8 mouse cellular contexts compared by ENCODE assay signal in the genomic region with DNA sequence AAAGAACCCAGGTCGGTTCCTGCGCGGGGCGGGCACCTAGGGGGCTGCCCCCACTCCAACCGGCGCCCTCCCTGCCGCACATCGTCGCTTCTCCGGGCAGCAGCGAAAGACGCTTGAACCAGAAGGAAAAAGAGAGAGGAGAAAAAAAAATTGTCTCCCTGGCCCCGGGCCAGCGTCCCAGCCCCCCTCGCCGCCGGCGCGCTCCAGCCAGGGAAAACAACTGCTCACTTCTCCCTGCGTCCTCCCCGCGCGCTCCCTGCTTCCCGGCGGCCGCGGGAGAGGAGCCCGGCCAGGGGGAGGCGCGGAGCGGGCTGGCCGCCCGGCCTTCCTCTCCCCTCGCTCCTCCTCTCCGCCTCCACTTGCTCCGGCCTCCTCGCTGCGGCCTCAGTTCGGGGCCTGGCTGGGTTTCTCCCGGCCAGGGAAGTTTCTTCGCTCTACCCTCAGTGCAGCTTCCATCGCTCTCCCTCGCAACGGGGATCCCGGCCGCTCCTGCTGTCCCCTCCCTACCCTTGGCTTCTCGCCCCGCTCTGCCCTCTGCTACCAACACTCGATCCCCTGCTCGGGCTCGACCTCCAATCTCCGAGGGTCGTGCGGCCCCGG. TPM values are rescaled to one million over a fixed set of nuclear protein-coding genes. Genes with fewer than 3 reads are reported as not detected.
A peak's percentile ranks its signal among the peaks of the same experiment; 100 is the strongest.
DNase-seq lines count a peak whose midpoint lies in the region; ATAC-seq and TF ChIP-seq lines count a peak whose summit lies in the region.

No protein-coding gene starts in this region.

- H3K27ac ChIP-seq in lung, embryonic 16.5 days (ENCODE audit: low read length), result peak overlapping the region; percentile 100

- H3K36me3 ChIP-seq in lung, embryonic 16.5 days (ENCODE audit: control insufficient read depth, insufficient read depth, low read length), result 0 out of 2 replicates have a peak, but pooled peaks cover 2% of the 10 kb centered on the region

- peak overlapping the region; percentile 84 for H3K4me3 ChIP-seq in lung, embryonic 16.5 days (ENCODE audit: low read length)

- H3K4me2 ChIP-seq in lung, embryonic 16.5 days (ENCODE audit: low read depth, low read length), result peak overlapping the region; percentile 95

- under 1% methylated on average over 50 of the region's 55 CpGs for WGBS in lung, embryonic 16.5 days

- no peak for DNase-seq in Patski (ENCODE audit: low read depth, low spot score)
- DNase-seq in cerebellum, adult 8-10 months, result peak; percentile 81
- peak; percentile 72 to 79 for DNase-seq in frontal cortex, postnatal 10 days (ENCODE audit: low spot score in 2 of 2)
- peak; percentile 91 for DNase-seq in heart, postnatal 4 days
- DNase-seq in layer of hippocampus, adult 9-11 months, result peak; percentile 47
- DNase-seq in ovary, postnatal 36 days (ENCODE audit: low spot score), result peak; percentile 90
- no peak for DNase-seq in thymus, postnatal 0 days (ENCODE audit: low spot score)

- no peak for TF ChIP-seq CTCF in Patski (IDR thresholded peaks at IDR 0.05)

- ATAC-seq in Patski, result peak; percentile 27
- peak; percentile 84 for ATAC-seq in lung, embryonic 16.5 days (ENCODE audit: low read depth)

- no peaks in the 10 kb centered on the region for H3K9me3 ChIP-seq in lung, embryonic 16.5 days (ENCODE audit: control insufficient read depth, low read length)

- peak overlapping the region; percentile 85 for H3K9ac ChIP-seq in lung, embryonic 16.5 days (ENCODE audit: low read length)

- CTCF ChIA-PET in Patski (lab: Charles Lee), result interaction anchor here (1.3 to 2.7 kb wide), 3 partner anchors 13 to 31 kb away, joined by 5 to 17 read pairs (median 5); a partner anchor contains a TSS

- POLR2A ChIA-PET in Patski (lab: Charles Lee), result interaction anchor here (0.6 to 4.5 kb wide), 7 partner anchors 11 to 70 kb away, joined by 3 to 38 read pairs (median 5); a partner anchor contains a TSS

- in situ Hi-C loops in Patski (cut with MboI; ENCODE audit: low pct_unique_long_range_greater_than_20kb), result no loop called here

- no peaks in the 10 kb centered on the region for H3K27me3 ChIP-seq in Patski
- no peaks in the 10 kb centered on the region for H3K27me3 ChIP-seq in lung, embryonic 16.5 days (ENCODE audit: control insufficient read depth, insufficient read depth, low read depth, low read length)

- peaks cover 40% of the 10 kb centered on the region for H3K4me1 ChIP-seq in lung, embryonic 16.5 days (replicated peaks; ENCODE audit: control insufficient read depth, insufficient read depth, low read length)

RNA-seq across cellular contexts. Expression of a gene that starts 1.0 kb away (rescaled TPM):
- 747 TPM for polyA plus RNA-seq in Patski (2021)
- total RNA-seq in heart, postnatal 4 days (2021), result 10 to 100 TPM; 78.7 to 79.6 TPM
- polyA plus RNA-seq in lung, embryonic 16.5 days (2015; fragmentation: Nextera tagmentation; extraction: Ambion mirVana), result 52.3 and 61.9 TPM in 2 replicates
- polyA plus RNA-seq in thymus, postnatal 0 days (2015; fragmentation: Nextera tagmentation; extraction: Ambion mirVana), result 9.7 and 10.2 TPM in 2 replicates

RNA-seq across cellular contexts. Expression of a gene that starts 12.3 kb away (rescaled TPM):
- polyA plus RNA-seq in Patski (2021), result 73.0 TPM
- 10 to 100 TPM; 48.3 to 49.0 TPM for total RNA-seq in heart, postnatal 4 days (2021)
- 89.1 and 92.9 TPM in 2 replicates for polyA plus RNA-seq in lung, embryonic 16.5 days (2015; fragmentation: Nextera tagmentation; extraction: Ambion mirVana)
- 91.8 and 92.5 TPM in 2 replicates for polyA plus RNA-seq in thymus, postnatal 0 days (2015; fragmentation: Nextera tagmentation; extraction: Ambion mirVana)

RNA-seq across cellular contexts. Expression of a gene that starts 15.6 kb away (rescaled TPM):
- polyA plus RNA-seq in Patski (2021), result 39.7 TPM
- 100 to 1,000 TPM; 179 to 191 TPM for total RNA-seq in heart, postnatal 4 days (2021)
- 25.3 and 25.9 TPM in 2 replicates for polyA plus RNA-seq in lung, embryonic 16.5 days (2015; fragmentation: Nextera tagmentation; extraction: Ambion mirVana)
- polyA plus RNA-seq in thymus, postnatal 0 days (2015; fragmentation: Nextera tagmentation; extraction: Ambion mirVana), result 17.6 TPM in 2 replicates

RNA-seq across cellular contexts. Expression of a gene that starts 29.5 kb away (rescaled TPM):
- polyA plus RNA-seq in Patski (2021), result 117 TPM
- 10 to 100 TPM; 60.6 to 69.0 TPM for total RNA-seq in heart, postnatal 4 days (2021)
- polyA plus RNA-seq in lung, embryonic 16.5 days (2015; fragmentation: Nextera tagmentation; extraction: Ambion mirVana), result 76.3 and 83.2 TPM in 2 replicates
- polyA plus RNA-seq in thymus, postnatal 0 days (2015; fragmentation: Nextera tagmentation; extraction: Ambion mirVana), result 38.0 and 40.9 TPM in 2 replicates

RNA-seq across cellular contexts. Expression of a gene that starts 37.6 kb away (rescaled TPM):
- polyA plus RNA-seq in Patski (2021), result 0.06 TPM
- not detected for total RNA-seq in heart, postnatal 4 days (2021)
- 0.36 and 0.50 TPM in 2 replicates for polyA plus RNA-seq in lung, embryonic 16.5 days (2015; fragmentation: Nextera tagmentation; extraction: Ambion mirVana)
- polyA plus RNA-seq in thymus, postnatal 0 days (2015; fragmentation: Nextera tagmentation; extraction: Ambion mirVana), result 0.32 and 0.74 TPM in 2 replicates

Comparison
In these comparisons a context has a peak if more than half of its experiments do, and no peak if none do; other contexts are left out.
1. DNase-seq: peak in cerebellum, adult 8-10 months (single experiment), frontal cortex, postnatal 10 days (2 of 2), heart, postnatal 4 days (single experiment), layer of hippocampus, adult 9-11 months (single experiment) and ovary, postnatal 36 days (single experiment); none in Patski (single experiment) and thymus, postnatal 0 days (single experiment).
2. RNA of a gene that starts 1.0 kb away (polyA plus RNA-seq): 747 TPM in Patski (single experiment); 52.3 to 61.9 TPM in lung, embryonic 16.5 days and 9.7 to 10.2 TPM in thymus, postnatal 0 days; every median in the first group is over 10 times any median in the second.